Mouse (Mus musculus) myocyte (in vitro differentiated cells): Measurements from ENCODE around the gene Ltb4r2. TPM values are rescaled to one million over a fixed set of nuclear protein-coding genes. Genes with fewer than 3 reads are reported as not detected.
A peak's percentile ranks its signal among the peaks of the same experiment; 100 is the strongest.

ENCODE experiments used
- H3K27me3 ChIP-seq: one replicate; pipeline ENCODE4 v1.6.1; 2011; ENCODE audit not compliant: control insufficient read depth, insufficient read depth, insufficient read length
- H3K36me3 ChIP-seq: one replicate; pipeline ENCODE4 v1.6.1; 2011; ENCODE audit not compliant: control insufficient read depth, insufficient read depth
- H3K4me2 ChIP-seq: one replicate; pipeline ENCODE4 v1.6.1; 2011; ENCODE audit warnings: low read depth, control low read depth
- H3K4me3 ChIP-seq: one replicate; pipeline ENCODE4 v1.5.1; 2011; ENCODE audit warnings: mild to moderate bottlenecking, control low read depth, moderate library complexity
- H3K79me2 ChIP-seq: one replicate; pipeline ENCODE4 v1.6.1; 2011; ENCODE audit not compliant: control insufficient read depth, insufficient read depth
- H3ac ChIP-seq: one replicate; pipeline ENCODE4 v1.6.1; 2011; ENCODE audit not compliant: control insufficient read depth, insufficient read length
- CEBPB ChIP-seq: IDR thresholded peaks from 2 replicates; pipeline ENCODE4 v1.6.1; 2011; ENCODE audit warnings: mild to moderate bottlenecking, moderate library complexity; ENCODE audit not compliant: poor library complexity, insufficient read depth, severe bottlenecking
- E2F4 ChIP-seq: IDR thresholded peaks from one replicate; pipeline ENCODE4 v1.6.1; 2011; ENCODE audit warnings: mild to moderate bottlenecking, control low read depth, moderate library complexity; ENCODE audit not compliant: insufficient read depth
- MAX ChIP-seq: IDR thresholded peaks from one replicate; pipeline ENCODE4 v1.6.1; 2011; ENCODE audit warnings: low read depth, mild to moderate bottlenecking, control low read depth
- MYOD1 ChIP-seq, 3 experiments: IDR thresholded peaks; one replicate each; pipeline ENCODE4 v1.6.1; 2011; ENCODE audit warnings: control low read depth in 2 of 3, low read depth in 2 of 3, mild to moderate bottlenecking in 2 of 3, moderate library complexity in 1 of 3; ENCODE audit not compliant: insufficient read length in 2 of 3, control insufficient read depth in 1 of 3
- MYOG ChIP-seq, 3 experiments: IDR thresholded peaks; one replicate each; pipeline ENCODE4 v1.6.1; 2011; ENCODE audit warnings: control low read depth in 2 of 3, low read depth in 2 of 3, mild to moderate bottlenecking in 2 of 3; ENCODE audit not compliant: insufficient read length in 2 of 3, control insufficient read depth in 1 of 3, insufficient read depth in 1 of 3
- POLR2A ChIP-seq: IDR thresholded peaks from one replicate; pipeline ENCODE4 v1.6.1; 2011; ENCODE audit warnings: low read depth, mild to moderate bottlenecking, control low read depth, moderate library complexity; ENCODE audit not compliant: insufficient read length
- POLR2AphosphoS2 ChIP-seq: IDR thresholded peaks from one replicate; pipeline ENCODE4 v1.6.1; 2011; ENCODE audit warnings: low read depth, control low read depth; ENCODE audit not compliant: insufficient read length
- REST ChIP-seq: IDR thresholded peaks from one replicate; pipeline ENCODE4 v1.6.1; 2011; ENCODE audit warnings: mild to moderate bottlenecking, control low read depth, moderate library complexity; ENCODE audit not compliant: insufficient read depth, insufficient read length
- SRF ChIP-seq: IDR thresholded peaks from one replicate; pipeline ENCODE4 v1.6.1; 2011; ENCODE audit warnings: low read depth; ENCODE audit not compliant: control insufficient read depth, insufficient read length
- TCF12 ChIP-seq: IDR thresholded peaks from one replicate; pipeline ENCODE4 v1.6.1; 2011; ENCODE audit warnings: mild to moderate bottlenecking, control low read depth; ENCODE audit not compliant: poor library complexity, insufficient read depth, severe bottlenecking
- TCF3 ChIP-seq: IDR thresholded peaks from one replicate; pipeline ENCODE4 v1.6.1; 2011; ENCODE audit warnings: low read depth, control low read depth; ENCODE audit not compliant: insufficient read length
- USF1 ChIP-seq: IDR thresholded peaks from one replicate; pipeline ENCODE4 v1.6.1; 2011; ENCODE audit warnings: low read depth, mild to moderate bottlenecking, control low read depth, moderate library complexity
- polyA plus RNA-seq: library from polyadenylated mRNA; unstranded; fragments of >200 nt; fragmentation: generic; extraction: Trizol; gene quantifications from one replicate; pipeline ENCODE4 v1.2.1, GENCODE M21; 2012; ENCODE audit warnings: missing spikeins

The Ltb4r2 gene
- polyA plus RNA-seq, 1 experiment, result 0.01 TPM

GRCm38 (mm10) chr14:55745180-55745860, 15.9 kb upstream of the Ltb4r2 start, which contains the start of the genes Dhrs1 and Nop9:
Dhrs1 (minus strand) TSS chr14:55745690.
Nop9 (plus strand) TSS chr14:55745693.
- TF ChIP-seq TCF3, result no peak
- peak in 1 of 3 experiments; percentile 24 for TF ChIP-seq MYOD1 (IDR thresholded peaks at IDR 0.05; ENCODE audit: control insufficient read depth in 1 of 3, insufficient read length in 2 of 3, low read depth in 2 of 3)
- peak; percentile 37 for TF ChIP-seq E2F4
- TF ChIP-seq TCF12, result no peak
- TF ChIP-seq MYOG (IDR thresholded peaks at IDR 0.05; ENCODE audit: control insufficient read depth in 1 of 3, insufficient read depth in 1 of 3, insufficient read length in 2 of 3, low read depth in 2 of 3), result peak in 1 of 3 experiments; percentile 2
- no peak for TF ChIP-seq SRF
- TF ChIP-seq REST, result no peak
- TF ChIP-seq USF1, result no peak
- no peak for TF ChIP-seq CEBPB
- TF ChIP-seq POLR2AphosphoS2, result peak; percentile 75
- peak; percentile 89 for TF ChIP-seq POLR2A
- no peak for TF ChIP-seq MAX
- Histone ChIP-seq H3K36me3 (peaks cover 25% of the 10 kb centered on the region), H3K4me3 (peak within 1 kb of the TSS; percentile 81), H3ac (peak within 1 kb of the TSS; percentile 25), H3K79me2 (peaks cover 21% of the 10 kb centered on the region), H3K27me3 (no peaks in the 10 kb centered on the region), H3K4me2 (peak within 1 kb of the TSS; percentile 91)

GRCm38 (mm10) chr14:55745861-55746237, 15.4 kb upstream of the Ltb4r2 start:
- peak overlapping the region; percentile 25 for H3ac ChIP-seq
- no peaks in the 10 kb centered on the region for H3K27me3 ChIP-seq
- peak overlapping the region; percentile 91 for H3K4me2 ChIP-seq
- H3K79me2 ChIP-seq, result peaks cover 21% of the 10 kb centered on the region
- H3K4me3 ChIP-seq, result peak overlapping the region; percentile 81
- H3K36me3 ChIP-seq, result peaks cover 29% of the 10 kb centered on the region
- TF ChIP-seq TCF12 (no peak), MYOD1 (IDR thresholded peaks at IDR 0.05; ENCODE audit: control insufficient read depth in 1 of 3, insufficient read length in 2 of 3, low read depth in 2 of 3) (no peak)

DNA sequence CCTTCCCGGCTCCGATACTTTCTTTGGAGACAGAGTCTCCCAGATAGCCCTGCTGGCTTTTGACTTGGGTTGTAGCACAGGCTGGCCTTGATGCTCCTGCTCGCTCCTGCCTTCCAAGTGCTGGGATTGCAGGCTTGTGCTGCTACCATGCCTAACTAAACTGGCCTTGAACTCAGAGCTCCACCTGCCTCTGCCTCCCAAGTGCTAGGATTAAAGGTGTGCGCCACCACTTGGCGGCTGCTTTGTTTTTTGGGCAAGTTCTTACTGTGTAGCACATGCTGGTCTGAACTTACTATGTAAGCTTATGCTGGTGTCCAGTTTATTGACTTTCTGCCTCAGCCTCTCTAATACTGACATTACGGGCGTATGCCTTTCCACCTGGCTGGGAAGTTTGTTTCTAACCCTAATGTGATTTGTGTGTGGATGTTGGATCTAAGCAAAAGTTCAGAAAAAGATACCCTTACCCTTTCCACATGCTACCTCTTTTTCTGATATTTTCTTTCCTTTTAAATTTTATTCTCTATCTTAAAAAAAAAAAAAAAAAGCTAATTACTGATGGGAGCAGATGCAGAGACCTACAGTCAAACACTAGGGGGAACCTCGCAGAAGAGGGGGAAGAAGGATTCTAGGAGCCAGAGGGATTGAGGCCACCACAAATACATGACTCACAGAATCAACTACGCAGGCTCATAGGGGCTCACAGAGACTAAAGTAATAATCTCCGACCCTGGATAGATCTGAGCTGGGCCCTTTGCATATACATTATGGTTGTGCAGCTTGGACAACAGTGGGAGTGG, 14.0 kb upstream of the Ltb4r2 start:
- peak overlapping the region; percentile 81 for H3K4me3 ChIP-seq
- H3K36me3 ChIP-seq, result peaks cover 30% of the 10 kb centered on the region

GRCm38 (mm10) chr14:55757566-55757965, 3.7 kb upstream of the Ltb4r2 start:
- Histone ChIP-seq H3ac (no peak overlapping the region), H3K4me3 (no peak overlapping the region), H3K27me3 (peaks cover 18% of the 10 kb centered on the region), H3K79me2 (no peaks in the 10 kb centered on the region), H3K36me3 (peaks cover 27% of the 10 kb centered on the region), H3K4me2 (no peak overlapping the region)
- TF ChIP-seq POLR2A (no peak), POLR2AphosphoS2 (no peak), MYOD1 (IDR thresholded peaks at IDR 0.05; ENCODE audit: control insufficient read depth in 1 of 3, insufficient read length in 2 of 3, low read depth in 2 of 3) (no peak), REST (no peak), TCF12 (no peak), TCF3 (no peak), MYOG (IDR thresholded peaks at IDR 0.05; ENCODE audit: control insufficient read depth in 1 of 3, insufficient read depth in 1 of 3, insufficient read length in 2 of 3, low read depth in 2 of 3) (no peak), CEBPB (no peak), MAX (no peak), USF1 (no peak)

More for the DNA sequence above, 14.0 kb upstream of the Ltb4r2 start:
- H3K27me3 ChIP-seq, result no peaks in the 10 kb centered on the region
- peak overlapping the region; percentile 91 for H3K4me2 ChIP-seq
- no peak overlapping the region for H3ac ChIP-seq
- peaks cover 21% of the 10 kb centered on the region for H3K79me2 ChIP-seq
- TF ChIP-seq POLR2AphosphoS2, result no peak
- no peak for TF ChIP-seq POLR2A
- no peak for TF ChIP-seq REST
- no peak for TF ChIP-seq USF1
- no peak for TF ChIP-seq CEBPB
- no peak for TF ChIP-seq MAX
- no peak for TF ChIP-seq MYOG (IDR thresholded peaks at IDR 0.05; ENCODE audit: control insufficient read depth in 1 of 3, insufficient read depth in 1 of 3, insufficient read length in 2 of 3, low read depth in 2 of 3)
- TF ChIP-seq SRF, result no peak
- no peak for TF ChIP-seq TCF12
- TF ChIP-seq MYOD1 (IDR thresholded peaks at IDR 0.05; ENCODE audit: control insufficient read depth in 1 of 3, insufficient read length in 2 of 3, low read depth in 2 of 3), result no peak
- TF ChIP-seq E2F4, result no peak
- TF ChIP-seq TCF3, result no peak
